Mouse (Mus musculus) lung, postnatal 25 days (tissue): ENCODE data around the gene Myom1.
A peak's percentile ranks its signal among the peaks of the same experiment; 100 is the strongest.

Experiments used
- DNase-seq: peaks from one replicate; pipeline ENCODE4 v3.0.0; 2022; ENCODE audit warnings: low spot score

The Myom1 gene

DNA sequence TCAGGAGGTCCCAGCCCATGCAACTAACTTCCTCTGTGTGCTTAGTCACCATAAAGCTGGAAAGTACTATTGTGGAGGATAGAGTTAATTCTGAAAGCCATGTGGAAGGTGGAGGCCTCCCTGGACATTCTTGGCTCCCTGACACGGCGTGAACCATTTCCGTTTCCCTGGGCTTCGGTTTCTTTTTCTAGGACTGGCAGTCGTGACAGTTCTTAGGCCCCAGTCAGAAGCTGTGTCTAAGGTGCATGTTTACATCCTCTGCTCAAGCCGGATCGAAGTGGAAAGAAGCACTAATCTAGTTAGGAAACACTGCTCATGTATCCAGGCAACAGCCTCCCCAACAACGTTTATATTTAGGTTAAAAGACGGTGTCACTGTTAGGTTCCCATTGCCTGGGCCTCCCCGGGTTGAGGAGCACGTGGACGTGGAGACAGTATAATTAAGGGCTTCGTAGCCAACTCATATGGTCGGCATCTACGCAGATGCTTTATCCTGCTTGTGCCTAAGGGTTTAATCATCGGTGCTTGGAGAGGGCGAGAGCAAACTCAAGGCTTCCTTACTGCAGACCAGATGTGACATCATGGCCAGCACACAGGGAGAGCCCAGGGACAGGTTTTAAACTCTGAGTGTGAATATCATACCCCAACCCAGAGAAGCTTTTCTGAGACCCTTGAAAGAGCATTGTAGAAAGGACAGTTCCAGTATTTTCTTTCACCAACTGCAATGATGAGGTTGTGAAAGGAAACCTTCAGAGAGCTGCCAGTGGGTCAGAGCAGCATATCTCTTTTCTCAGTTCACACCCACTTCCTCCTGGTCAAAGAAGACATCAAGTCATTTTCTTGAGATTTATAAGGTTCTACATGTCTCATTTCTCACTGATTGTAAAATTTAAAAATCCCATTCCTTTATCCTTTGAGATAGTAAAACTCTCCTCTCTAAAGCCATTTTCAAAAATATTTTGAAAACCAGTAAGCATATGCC is 100.4 kb downstream of the Myom1 start:
- DNase-seq: peak; percentile 72

DNA sequence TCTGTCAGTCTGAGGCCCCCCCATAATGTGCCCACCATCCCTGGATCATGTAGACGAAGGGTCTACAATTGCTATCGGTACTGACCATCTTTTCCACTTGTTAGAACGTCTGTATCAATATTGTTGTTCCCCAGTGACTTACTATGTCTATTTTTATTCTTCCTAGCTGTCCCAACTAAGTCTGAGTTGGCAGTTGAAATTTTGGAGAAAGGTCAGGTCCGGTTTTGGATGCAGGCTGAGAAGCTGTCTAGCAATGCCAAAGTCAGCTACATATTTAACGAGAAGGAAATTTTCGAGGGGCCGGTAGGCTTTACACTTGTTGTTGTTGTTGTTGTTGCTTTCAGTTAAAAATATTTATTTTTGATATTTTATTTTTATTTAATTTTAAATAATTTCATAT is 102.9 kb downstream of the Myom1 start:
- no peak for DNase-seq

DNA sequence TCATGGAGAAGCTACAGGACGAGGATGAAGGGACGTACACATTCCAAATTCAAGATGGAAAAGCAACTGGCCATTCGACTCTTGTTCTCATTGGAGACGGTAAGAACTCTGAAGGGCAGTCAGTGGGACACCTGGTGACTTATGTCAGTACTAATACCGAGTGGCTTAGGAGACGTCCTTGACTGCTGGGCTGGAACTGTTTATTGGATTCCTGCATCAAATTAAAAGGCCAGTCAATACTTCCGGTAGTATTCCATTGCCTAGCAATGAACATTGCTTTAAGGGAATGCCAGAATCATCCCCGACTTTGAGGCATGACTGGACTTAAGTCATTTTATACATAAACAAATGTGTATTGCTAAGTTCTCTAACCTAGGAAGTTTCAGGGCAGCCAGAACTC is 103.8 kb downstream of the Myom1 start:
- no peak for DNase-seq

DNA sequence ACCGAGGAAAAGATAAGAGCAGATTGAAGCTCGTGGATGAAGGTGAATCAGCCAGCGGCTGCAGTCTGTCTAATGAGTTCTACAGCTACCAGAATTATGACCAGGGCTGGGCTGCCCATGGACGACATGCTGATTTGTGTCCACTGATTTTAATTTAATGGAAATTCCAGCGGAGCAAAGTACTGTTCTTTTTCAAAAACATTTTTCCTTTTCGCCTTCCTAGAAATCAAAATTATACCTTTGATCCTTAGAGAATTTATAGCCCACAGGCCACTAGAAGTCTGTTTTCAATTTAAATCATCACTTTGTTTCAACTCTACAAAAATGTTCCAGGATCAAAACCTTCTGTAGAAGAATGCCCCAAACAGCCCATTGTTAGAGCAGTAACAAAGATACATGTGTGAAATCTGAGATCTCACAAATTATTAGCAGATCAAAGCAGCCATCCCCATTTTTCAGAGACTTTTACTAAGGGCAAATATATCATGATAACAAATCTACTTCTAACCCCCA is 108.4 kb downstream of the Myom1 start:
- no peak for DNase-seq

DNA sequence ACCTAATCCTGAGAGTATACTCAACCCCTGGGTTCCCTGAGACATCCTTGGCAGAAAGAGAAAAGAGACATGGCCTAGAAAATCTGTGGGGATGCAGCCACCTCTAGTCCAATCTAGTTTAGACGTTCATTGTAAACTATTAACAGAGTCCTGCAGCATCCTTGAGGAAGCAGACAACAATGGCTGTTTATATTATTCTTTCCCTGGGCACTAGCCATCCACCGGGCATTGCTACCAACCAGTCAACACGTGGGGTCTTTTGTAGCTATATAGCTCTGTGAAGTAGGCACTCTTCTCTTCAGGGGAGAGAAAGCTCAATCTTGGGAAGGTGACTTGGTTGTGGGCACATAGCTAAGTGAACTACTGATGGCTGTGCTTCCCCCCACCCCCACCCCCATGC is 110.3 kb downstream of the Myom1 start:
- no peak for DNase-seq

DNA sequence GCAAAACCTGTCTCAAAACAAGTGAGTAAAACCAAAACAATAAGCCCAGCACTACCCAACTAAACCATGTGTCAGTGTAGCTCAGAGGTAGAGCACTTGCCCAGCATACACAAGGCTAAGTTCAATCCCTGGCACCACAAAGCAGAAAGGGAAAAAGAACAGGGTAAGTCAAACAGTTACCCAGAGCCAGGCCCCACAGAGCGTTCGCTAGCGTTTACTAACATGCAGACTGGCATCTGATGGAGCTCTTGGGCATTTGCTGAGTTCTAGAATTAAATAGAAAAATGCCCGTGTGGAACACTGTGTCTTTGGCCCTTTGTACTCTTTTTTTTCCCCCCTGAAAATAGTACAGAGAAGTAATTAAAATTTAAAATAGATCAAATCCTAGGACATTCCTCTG is 111.8 kb downstream of the Myom1 start:
- DNase-seq: no peak

DNA sequence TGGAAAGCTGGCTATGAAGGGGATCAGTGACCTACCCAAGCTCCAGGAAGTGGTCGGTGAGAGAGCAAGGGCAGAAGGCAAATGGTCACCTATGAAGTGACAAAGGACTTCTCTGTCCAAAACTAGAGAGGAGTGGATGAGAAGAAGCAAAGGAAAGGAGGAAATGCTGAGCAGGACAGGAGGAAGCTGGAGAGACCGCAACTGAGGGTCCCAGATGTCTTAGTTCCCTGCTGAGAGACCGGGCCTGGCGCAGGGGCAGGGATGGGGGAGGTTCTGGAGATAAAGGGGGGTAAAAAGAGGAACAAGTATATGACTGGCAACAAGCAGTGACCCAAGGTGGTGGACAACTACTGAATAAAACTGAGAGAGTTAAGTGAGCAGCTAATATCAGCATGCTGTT is 115.5 kb downstream of the Myom1 start:
- DNase-seq: no peak

DNA sequence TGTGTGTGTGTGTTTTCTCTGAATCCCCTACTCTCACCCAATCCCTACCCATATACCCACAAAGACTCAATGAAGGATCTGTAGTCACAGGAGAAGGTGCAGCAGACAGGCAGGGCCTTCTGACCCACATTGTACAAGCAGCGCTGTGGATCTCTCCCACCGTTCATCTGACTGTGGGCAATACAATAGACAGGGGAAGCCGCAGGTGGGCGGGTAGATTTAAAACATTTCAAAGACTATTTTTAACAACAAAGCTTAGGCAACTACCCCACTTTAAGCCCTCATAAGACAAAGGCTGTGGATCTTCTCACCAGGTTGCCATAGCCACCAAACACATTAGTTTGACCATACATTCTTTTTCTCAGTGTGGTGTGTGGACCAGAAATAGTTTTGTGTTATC is 116.2 kb downstream of the Myom1 start:
- DNase-seq: no peak

DNA sequence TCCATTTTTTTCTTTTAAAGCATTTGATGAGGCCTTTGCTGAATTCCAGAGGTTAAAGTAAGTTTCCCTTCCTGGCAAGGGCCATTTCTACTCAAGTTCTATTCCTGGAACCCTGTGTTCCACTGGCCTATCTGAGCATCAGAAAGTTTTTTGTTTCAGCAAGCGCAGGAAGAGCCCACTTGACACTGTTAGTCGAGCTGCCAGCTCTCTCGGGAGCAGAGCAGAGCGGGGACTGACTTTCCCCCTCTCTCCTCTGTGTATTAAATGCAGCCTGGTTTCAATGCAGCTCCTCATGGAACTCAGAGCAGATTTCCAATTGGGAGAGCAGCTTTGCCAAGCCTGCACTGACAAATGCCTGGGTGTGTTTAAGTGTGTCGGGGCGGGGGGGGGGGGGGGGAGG is 118.2 kb downstream of the Myom1 start:
- DNase-seq: peak; percentile 47

DNA sequence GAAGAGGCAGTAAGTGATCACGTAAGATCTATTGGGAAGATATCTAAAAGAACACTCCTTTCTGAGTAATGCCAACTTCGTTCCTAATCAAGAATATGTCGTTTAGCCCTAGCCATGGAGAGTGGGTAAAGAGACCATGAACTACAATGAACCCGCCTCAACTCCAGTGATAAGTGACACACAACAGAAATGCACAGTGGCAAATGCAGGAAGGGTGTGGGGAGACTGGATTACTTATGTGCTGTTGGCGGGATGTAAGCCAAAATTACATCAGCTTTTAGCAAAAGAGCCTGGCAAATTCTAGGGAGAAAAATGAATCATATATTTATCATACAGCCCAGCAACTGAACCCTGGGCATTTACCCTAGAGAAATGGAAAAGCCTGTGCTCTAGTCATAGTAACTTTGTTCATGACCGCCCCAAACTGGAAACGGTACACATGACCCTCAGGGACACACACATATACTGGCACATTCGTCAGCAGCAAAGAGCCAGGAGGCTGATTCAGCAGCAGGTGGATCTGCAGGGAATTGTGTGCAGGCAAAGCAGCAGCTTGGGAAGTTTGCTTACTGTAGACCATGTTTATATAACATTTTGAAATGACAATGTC is 121.7 kb downstream of the Myom1 start:
- no peak for DNase-seq

DNA sequence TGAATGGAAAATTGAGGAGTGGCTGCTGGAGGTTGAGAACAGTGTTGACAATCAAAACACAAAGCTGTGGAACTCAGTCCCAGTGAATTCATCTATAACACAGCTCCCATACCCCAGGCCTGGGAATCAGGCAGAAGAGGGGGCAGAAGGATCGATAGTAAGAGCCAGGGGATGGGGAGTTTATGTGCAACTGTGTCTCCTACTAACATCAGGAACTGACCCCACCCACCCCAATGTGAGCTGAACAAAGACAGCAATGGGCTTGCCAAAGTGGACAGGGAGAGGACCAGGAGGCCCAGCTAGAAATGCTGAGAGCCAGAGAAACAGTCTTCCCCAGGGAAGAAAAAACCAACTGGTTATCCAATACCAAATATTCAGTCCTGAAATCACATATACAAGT is 122.2 kb downstream of the Myom1 start:
- no peak for DNase-seq

DNA sequence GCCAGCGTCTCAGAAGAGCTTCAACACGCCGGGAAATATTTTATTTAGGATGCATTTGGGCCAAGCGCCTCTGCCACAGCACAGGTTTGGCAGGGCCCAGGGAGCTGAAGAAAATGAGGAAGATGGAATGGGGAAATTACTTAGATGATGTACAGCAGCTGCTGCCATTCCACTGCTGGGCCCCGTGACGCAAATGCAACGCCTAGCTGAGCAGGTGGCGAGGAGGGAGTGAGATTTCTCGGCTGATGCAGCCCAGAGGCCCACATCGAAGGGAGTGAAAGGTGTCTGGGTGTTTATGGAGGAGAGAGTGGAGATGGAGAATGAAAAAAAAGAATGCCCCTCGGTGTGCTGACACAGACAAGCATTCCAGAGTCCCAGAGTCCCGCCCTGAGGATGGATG is 123.1 kb downstream of the Myom1 start:
- DNase-seq: no peak

DNA sequence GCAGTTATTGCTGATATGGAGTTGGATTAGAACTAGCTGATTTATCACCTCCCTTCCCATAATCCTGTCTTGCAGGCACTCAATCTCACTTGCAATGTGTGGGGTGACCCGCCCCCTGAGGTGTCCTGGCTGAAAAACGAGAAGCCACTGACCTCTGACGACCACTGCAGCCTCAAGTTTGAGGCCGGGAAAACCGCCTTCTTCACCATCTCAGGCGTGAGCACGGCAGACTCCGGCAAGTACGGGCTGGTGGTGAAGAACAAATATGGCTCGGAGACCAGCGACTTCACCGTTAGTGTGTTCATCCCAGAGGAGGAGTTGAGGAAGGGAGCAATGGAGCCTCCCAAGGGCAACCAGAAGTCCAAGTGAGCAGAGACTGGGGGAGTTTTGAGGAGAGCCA is 123.6 kb downstream of the Myom1 start:
- DNase-seq: no peak

DNA sequence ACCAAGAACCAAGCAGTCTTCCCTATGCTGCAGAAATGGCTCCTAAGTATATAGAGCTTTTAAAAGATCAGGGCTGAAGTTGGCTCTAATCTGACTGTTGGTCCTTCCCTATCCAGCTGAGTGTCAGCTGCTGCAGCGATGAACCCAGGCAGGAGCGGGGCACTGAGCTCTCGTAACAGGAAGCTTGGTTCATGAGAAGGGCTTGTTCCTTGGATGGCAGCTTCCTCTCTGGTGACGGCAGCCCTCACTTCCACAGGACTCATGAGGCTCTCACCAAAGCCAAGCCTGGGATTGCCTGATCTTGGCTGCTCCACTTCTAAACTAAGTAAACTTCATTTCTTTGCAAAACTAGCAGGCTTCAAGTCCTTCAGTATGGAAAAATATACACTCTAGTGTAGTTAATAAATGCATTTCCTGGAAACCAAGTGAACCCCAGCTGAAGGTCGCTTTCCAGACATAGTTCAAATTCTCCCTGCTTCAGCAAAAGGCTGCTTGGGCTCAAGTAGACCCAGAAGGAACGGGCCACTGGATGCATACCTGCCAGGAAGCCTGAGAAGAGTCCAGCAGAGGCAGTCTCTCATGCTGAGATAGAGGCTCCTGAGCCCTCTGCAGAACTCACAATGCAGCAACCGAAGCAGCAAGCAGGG is 125.2 kb downstream of the Myom1 start:
- DNase-seq: peak; percentile 74

DNA sequence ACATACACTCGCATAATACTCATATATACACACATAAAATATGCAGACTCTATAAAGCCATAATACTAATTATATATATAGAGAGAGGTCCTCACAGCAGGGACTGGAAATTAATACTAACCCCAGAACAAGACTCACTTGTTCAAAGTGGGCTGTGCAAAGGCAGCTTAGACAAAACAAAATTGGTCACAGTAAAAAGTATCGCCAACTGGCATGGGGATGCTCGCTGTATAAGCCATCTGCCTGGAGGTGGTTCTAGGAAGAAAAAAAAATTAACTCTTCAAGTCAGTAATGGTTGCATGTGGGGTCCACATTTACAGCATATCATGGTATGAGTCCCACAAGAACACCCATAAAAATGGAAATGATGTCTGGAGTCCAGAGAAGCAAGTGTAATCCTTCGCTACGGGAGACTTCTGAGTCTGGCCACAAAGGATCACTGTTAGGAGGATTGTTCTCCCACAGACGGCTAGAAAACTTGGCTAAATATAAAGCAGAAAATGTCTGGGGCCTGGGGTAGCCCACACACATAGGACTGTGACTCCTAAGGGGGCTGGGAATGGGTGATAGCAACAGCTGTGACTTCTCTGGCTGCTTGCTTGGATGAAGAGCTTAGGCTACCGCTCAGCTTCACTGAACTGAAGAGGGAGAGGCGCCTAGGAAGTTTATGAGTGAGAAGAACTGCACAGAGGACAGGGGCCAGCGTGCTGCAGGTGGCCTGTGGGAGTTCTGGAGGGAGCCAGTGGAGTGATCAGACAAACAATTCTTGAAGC is 127.2 kb downstream of the Myom1 start:
- DNase-seq: no peak

DNA sequence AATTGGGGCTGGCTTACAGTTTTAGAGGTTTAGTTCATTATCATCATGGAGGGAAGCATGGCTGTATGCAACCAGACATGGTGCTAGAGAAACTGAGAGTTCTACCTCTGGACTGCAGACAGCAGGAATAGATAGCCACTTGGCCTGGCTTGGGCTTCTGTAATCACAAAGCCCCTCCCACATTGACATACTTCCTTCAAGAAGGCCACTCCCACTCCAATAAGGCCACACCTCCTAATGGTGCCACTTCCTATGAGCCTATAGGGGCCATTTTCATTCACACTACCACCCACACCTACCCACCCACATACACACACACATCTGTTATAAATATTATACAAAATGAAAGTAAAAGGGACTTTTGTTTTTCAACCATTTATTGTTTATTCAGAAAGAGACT is 129.8 kb downstream of the Myom1 start:
- no peak for DNase-seq

DNA sequence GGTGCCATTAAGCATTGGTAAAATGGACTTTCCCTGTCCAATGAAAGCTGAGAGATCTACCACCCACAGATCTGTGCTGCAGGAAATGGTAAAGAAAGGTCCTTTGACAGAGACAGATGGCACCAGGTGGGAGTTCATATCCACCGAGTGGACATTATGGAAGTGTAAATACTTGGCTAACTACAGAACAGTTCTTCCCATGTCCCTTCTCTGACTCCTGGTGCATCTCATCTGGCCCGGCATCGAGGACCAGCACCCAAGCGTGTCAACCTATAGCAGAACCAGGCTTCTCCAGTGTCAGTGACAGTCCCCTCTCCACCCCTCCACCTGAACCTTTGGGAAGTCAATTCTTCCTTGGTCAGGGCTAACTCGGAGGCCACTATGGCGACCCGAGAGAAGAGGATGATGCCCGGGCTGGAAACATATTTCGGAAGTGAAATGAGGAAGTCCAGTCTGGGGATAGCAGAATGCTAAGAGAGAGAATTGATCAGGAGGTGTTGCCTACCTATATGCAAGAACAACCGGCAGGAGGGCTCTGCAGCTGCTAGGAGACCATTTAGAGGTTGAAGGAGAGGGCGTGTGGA is 130.5 kb downstream of the Myom1 start:
- DNase-seq: no peak

DNA sequence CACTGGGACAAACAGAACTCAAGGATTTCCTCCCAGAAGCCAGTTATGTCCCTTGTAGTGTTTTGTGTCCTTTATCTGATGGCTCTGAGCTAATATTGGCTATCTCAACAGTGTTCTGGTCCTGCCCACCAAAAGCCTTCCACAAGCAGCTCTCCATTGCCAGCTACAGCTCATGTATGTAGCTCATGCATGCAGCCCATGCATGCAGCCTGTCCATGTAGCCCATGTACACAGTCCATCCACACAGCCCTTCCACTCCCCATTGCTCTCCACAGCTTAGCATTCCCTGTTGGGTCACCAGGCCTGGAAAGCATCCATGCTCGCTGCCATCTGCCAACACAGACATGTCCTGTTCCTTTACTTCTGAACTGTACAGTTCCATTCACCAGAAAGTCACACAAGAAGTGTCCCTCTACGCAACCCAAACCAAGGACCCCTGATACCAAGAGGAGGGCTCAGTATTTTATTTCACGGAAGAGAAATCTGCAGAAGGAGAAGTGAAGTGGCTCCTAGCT is 132.1 kb downstream of the Myom1 start:
- peak; percentile 46 for DNase-seq

DNA sequence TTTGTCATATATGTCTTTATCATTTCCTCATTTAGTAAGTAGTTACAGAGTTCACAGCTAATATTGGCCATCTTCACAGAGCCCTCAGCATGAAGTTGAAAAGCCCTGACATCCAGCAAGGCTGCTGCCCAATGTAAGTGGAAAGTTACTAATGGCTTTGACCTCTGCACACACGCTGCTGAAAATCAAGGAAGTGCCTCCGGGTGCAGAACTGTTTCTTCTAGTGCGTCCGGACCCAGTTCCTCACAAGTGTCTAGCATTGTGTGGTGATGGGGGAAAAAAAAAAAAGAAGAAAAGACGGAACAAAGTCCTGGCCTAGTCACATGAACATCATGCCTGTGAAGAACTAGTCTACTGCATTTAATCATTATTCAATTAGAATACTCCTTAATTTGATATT is 132.7 kb downstream of the Myom1 start:
- peak; percentile 73 for DNase-seq

DNA sequence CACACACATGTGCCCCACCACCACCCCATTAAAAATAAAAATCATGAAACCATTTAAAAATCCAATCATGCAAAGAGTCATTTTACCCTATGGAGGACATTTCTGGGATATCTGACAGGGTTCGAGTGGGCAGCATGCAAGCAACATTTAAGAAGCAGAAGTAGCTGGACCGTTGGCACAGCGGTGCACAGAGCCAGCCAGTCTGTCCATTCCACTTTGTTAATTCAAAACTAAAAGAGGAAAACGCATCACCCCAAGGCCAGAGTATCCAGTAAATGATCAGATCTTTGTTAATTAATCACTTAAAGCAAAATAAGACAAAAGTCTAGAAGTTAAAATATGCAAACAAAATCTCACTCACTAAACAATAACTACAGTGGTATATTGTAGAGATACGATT is 133.4 kb downstream of the Myom1 start:
- DNase-seq: no peak
